Mouse (Mus musculus) kidney, adult 8-10 months (tissue): Measurements from ENCODE around the gene C1s1.
A peak's percentile ranks its signal among the peaks of the same experiment; 100 is the strongest.
"Not testable (repeated sequence)": the region's sequence is repeated elsewhere in the genome, so short reads cannot be mapped to it uniquely, and the experiment has no call there.

Source experiments
- DNase-seq, 2 experiments: peaks; one replicate each; pipeline ENCODE4 v3.0.0; 2022

Gene C1s1

DNA sequence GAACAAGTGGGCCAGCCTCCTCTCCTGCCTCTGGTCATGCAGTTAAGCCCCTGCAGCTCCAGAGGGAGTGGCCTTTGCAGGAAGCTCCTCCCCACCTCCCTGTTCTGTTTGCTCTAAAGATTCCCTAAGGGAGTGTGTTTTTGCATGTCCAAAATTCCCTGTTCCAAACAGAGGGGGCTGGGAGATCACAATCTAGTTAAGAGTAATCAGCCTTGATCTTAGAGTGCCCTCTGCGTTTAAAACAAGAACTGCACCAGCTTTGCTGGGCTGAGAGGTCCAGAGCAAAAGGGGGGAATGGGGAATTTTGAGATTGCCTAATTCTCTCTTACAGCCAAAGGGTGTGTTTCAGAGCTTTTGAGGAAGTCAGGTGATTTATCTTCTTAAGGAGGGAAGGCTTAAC lies at the start of gene C1s1:
Gene C1s1, minus strand, starts transcription at position 76 of the 400 bp plus-strand sequence.
- DNase-seq: peak; percentile 41 to 73

DNA sequence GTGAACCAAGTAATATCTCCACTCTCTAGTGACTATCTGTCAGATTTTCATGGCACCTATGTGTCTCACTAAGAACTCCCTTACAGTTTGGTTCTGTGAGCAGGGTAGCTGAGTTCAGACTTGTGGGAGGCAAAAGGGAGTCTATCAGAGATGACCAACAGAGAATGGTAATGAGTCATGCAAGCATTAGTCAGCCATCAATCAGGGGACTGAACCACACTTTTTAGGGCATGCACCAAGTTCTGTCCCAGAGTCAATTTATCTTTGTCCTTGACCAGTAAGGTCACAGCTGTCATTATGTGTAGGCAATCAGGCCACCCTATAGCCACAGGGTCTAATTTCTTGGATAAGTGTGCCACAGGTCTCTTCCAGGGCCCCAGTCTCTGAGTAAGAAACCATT lies 46.6 kb upstream of the C1s1 start:
- no peak for DNase-seq

DNA sequence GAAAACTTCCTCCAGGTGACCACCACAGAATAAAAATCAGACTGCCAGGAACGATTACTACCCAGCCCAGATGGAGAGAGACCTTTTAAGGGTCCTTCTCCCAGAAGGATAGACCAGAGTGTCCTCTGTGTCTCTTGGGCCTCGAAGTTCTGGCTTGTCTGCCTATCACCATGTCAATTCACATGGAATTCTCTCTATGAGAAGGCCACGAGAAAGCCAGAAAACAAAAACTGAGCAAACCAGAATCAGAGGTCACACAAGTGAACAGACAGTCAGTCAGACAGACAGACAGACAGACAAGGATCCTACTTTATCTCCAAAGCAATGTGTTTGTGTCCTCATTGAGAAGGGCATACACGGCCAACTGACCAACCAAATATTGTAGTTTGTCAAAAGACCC lies 44.1 kb upstream of the C1s1 start:
- no peak for DNase-seq

DNA sequence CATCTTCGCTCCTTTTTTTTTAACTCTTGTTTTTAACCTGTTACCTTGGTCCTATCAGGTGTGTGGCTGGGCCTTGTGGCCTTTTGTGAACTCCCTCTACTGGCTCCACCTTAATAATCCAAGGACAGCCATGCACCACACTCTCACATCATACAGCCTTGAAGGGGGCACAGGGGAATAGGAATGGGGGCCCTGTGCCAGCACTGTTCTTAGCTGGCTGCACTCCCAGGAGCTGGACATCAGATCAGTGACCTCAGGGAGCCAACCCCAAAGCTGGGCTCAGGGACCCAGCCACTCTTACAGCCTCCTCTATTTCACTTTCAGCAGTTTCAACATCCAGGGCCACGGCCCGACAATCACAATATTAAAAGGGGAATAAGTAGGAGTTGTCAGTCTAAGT lies 43.6 kb upstream of the C1s1 start:
- DNase-seq: no peak

DNA sequence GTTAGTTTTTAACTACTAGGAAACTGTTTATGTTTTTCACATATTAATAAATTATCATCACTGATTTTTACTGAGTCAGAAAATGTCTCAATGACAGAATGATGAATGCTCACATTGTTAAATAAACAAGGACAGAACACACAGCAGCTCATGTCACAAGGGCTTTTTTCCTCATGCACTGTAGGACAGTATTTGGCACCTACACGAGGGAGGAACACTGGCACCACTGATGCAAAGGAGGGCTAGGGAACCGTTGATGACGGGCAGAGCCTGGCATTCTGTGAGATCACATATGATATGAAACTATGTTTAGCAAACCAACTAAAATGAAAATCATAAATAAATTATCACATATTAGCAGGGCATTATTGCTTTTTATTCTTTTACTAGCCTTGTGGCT lies 42.8 kb upstream of the C1s1 start:
- DNase-seq: no peak

DNA sequence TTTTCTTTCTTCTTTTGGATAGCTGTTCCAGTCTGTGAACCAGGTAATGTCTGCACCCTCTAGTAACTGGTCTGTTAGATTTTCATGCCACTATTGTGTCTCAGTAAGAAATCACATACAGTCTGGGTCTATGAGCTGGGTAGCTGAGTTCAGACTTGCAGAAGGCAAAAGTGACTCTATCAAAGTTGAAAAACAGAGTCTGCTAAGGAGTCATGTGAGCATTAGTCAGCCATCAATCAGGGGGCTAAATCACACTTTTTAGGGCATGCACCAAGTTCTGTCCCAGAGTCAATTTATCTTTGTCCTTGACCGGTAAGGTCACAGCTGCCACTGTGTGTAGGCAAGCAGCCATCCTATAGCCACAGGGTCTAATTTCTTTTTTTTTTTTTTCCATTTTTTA lies 40.1 kb upstream of the C1s1 start:
- DNase-seq: no peak

DNA sequence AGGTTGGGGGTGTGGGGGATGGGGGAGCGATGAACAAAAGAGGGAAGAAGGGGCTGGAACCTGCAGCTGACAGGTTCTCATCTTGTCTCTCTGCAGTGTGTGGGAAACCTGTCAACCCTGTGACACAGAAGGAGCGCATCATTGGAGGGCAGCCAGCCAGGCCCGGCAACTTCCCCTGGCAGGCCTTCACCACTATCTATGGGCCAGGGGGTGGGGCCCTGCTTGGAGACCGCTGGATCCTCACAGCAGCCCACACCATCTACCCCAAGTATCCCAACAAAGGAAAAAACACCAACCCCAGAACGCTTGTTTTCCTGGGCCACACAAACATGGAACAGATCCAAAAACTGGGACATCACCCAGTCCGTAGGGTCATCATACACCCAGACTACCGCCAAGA lies 38.0 kb upstream of the C1s1 start:
- not testable (repeated sequence) for DNase-seq

DNA sequence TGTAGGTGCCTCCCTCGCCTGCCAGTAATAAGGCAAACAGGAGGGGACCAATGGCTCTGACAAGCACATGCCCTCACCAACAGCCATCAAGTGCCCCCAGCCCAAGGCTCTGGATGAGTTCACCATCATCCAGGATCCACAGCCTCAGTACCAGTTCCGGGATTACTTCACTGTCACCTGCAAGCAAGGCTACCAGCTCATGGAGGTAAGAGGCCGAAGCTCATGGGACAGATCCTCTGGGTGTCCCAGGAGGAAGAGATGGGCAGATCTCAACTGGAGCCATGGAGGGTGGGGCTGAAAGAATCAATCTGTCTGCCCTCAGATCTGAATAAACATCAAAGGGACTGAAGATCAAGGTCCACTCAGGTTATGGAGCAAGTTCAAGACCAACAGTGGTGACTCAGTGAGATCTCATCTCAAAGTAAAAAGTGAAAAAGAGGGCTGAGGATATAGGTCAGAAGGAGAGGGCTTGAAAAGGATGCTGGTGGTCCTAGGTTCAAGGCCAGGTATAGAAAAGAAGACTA lies 33.1 kb upstream of the C1s1 start:
- not testable (repeated sequence) for DNase-seq

DNA sequence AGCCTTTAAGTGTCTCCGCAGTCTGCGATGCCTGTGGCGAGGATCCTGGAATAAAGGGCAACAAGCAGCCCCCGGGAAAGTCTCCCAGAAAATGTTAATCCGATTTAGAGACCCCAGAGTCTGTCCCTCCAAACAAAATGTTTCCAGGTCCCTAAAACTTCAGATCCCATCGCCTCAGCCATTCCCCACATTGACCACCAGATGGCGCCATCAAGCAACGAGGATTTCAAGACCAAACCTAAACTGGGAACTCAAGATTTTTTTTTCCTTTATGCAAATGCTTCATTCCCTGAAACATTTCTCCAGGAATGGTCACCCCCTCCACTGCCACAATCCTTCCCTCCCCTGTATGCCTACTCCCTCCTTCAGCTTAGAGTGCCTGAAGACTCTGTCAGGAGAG lies 27.9 kb upstream of the C1s1 start, which contains the start of gene C1rb:
Gene C1rb, plus strand, starts transcription at position 269 of the 400 bp plus-strand sequence.
- peak; percentile 38 to 70 for DNase-seq

DNA sequence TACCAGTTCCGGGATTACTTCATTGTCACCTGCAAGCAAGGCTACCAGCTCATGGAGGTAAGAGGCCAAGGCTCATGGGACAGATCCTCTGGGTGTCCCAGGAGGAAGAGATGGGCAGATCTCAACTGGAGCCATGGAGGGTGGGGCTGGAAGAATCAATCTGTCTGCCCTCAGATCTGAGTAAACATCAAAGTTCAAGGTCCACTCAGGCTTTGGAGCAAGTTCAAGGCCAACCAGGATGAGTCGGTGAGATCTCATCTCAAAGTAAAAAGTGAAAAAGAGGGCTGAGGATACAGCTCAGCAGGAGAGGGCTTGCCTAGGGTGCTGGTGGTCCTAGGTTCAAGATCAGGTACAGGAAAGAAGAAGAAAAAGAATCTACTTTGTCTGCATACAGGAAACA lies 19.5 kb upstream of the C1s1 start:
- not testable (repeated sequence) for DNase-seq

DNA sequence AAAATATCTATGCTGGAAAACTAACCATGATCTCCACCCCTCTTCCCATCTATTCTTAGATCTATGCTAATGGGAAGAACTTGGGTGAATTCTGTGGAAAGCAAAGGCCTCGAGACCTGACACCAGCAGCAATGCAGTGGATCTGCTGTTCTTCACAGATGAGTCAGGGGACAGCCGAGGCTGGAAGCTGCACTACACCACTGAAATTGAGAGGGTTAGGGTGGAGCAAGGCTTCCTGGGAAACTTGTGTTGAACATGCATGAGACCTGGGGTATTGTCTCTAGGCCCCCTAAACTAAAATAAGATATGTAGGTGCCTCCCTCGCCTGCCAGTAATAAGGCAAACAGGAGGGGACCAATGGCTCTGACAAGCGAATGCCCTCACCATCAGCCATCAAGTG lies 19.0 kb upstream of the C1s1 start:
- DNase-seq: not testable (repeated sequence)

DNA sequence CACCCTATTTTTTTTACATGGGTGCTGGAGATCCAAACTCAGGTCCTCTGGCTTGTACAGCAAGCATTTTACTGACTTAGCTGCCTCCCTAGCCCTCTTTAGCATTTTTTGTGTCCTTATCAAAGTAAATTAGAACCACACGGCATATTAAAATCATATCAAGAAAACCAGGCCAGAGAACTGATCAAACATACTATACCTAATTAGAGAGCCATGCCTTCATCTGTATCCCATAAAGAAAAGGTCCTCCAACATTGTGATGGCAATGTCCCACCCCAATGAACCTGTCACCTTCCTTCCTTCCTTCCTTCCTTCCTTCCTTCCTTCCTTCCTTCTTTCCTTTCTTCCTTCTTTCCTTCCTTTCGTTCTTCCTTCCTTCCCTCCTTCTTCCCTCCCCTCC lies 13.8 kb upstream of the C1s1 start:
- not testable (repeated sequence) for DNase-seq

DNA sequence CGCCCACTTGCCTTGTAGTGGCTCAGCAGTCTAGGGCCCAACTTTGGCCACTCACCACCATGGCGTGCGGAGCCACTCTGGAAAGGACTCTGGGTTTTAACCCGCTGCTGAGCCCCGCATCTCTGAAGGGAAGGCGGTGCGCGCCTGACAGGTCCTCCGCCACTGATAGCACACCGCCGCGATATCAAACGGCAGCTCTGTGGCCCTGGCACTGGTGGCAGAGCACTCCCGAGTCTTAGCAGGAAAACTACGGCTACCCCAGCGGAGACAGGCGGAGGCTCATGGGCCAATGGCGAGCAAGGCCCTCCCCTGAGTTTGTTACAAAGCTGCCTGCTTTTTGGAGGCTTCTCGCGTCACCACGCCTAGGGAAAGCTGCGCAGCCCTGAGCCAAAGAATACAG lies 10.6 kb upstream of the C1s1 start:
- no peak for DNase-seq

DNA sequence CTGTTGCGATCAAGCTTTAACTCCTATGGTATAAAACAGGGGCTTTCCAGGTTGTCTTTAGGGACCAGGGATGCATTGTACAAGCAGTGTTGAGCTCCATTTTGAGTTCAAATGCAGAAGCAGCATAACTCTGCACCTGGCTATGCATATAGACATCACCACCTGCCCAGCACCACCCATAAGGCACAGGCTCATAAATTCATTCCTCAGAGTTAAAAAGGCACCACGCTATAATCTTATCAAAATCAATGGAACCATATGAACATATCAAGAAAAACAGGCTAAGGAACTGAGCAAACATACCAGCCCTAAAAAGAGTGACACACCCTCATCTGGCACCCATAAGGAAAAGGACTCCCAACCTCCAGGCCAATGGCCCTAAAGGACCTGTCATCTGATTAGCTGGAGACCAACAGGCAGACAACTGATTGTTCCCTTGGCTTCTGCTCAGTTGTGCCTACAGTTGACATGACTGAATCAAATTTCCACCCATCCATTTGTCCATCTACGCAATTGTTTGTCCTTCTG lies 6.9 kb upstream of the C1s1 start:
- DNase-seq: no peak

DNA sequence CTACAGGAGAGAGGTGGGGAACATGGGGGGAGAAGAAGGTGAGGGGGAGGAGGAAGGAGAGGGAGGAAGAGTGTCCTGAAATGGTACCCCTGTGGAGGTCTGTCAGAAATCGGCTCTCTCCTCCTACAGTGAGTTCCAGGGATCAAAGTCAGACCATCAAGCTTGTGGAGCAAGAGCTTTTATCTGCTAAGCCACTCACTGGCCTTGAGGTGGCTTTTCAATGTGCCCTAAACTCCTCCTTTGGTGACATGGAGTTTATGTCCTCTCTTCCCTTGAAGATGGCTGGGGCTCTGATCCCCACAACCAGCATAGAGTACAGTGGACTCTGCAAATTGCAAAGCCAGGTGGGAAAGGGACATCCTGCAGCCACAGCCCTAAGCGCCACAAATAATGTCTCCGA lies 5.8 kb upstream of the C1s1 start:
- not testable (repeated sequence) for DNase-seq

DNA sequence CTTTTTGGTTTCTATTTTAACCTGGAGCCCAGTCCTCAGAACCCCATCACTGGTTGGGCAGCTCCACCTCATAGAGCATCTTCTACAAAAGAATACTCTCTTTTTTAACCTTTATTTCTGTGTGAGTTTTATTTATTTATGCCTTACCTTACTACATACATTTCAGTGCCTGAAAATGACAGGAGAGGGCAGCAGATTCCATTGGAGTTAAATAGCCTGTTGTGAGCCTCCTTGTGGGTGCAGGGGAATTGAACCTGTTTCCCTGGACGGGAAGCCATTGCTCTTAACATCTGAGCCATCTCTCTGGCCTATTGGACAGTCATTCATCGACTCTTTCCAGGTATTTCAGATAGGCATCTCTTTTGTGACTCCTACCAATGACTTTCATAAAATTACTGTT lies 3.3 kb upstream of the C1s1 start:
- DNase-seq: no peak

DNA sequence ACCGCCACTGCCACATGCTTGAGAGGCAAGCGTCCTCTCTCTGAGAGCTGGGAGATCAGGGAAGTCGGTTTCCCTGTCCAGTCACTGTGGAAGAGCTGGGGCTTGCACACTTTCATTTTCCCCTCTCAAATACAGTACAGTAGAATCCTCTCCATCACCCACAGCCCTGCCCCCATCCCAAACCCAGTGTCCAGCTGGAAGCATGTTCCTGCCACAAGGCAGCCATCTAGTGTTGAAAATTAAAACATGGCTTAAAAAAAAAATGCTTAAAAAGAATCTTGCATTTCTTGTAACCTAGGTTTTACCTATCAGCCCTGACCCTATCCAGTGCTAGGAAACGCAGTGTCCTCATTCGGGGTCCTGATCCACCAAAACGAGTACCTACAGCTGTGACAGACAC lies 2.3 kb upstream of the C1s1 start:
- DNase-seq: peak in 1 of 2 experiments; percentile 25

DNA sequence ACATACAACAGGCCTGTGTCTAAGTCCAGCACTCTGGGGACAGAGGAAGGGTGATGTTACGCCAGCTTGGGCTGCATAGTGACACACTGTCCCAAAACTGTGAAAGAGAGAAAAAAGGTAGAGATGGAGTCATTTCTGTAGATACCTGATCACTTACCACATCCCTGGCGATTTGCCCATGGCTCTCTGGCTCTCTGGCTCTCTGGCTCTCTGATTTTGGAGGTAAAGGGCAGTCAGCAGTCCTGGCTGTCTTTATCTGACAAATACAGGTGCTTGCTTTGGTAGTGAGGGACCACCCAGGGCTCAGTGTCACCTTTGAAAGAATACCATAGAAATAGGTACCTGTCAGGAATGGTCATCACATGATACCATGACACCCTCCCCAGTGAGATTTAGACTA lies 983 bp downstream of the C1s1 start:
- DNase-seq: not testable (repeated sequence)

DNA sequence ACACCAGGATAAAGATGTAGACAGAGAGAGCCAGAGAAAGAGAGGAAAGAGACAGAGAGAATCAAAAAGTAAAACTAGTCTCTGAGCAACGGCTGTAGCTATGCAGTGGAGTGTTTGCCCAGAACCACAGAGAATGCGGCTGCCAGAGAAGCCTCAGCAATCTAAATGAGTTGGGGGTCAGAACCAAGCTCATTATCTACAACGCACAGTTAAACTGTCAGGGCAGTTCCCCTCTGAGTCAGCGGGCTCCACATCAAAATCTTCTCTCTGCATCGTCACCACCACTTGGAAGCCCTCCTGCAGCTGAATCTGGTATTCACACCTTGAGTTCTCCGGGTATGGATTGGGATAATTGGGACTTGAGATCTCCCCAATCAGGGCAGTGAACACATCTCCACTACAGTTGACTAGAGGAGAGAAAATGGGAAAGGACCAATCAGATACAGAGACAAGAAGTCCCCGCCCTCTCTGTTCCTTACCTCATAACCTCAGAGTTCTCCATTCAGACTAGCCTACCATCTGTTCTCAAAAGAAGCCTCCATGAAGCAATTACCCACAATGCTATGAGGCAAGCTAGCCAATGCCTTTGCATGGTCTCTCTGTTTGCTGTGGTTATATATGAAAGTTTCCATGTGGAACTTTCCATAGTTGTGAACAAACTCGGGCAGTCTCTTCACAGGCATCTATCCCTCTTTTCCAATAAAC lies 5.9 kb downstream of the C1s1 start:
- DNase-seq: not testable (repeated sequence)

DNA sequence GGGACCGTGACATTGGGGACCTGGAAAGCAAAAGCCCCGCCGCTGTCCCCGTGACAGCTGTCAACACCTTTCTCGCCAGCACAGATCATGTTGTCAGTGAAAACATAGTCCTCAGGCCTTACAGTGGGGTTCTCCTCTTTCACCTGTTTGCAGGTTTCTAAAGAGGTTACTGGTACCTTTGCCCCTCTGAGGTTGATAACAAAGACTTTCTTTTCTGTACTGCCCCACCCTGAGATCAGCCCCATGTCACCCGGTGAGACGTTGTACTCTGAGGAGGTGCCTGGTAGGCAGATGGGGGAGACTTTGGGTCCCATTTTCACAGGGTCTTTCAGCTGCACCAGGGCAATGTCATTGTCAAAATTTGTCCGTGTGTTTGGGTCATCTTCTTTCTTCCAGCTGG lies 11.1 kb downstream of the C1s1 start:
- DNase-seq: no peak

DNA sequence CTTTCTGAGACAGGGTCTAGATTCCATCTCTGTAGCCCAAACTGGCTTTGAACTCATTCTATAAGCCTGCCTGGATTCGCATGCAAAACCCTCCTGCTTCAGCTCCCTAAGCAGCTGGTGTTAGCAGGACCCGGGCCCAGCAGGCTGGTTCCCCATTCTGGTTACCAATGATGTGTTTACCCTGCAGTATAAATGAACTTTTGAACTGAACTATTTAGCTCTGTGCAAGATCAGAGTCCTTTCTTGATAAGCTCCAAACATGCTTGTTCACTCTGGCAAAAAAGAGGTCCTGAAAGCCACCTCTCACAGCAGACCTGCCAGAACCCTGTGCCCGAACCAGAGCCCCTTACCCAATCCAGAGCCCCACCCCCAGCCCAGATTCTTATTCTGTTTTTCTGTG lies 14.3 kb downstream of the C1s1 start:
- no peak for DNase-seq

DNA sequence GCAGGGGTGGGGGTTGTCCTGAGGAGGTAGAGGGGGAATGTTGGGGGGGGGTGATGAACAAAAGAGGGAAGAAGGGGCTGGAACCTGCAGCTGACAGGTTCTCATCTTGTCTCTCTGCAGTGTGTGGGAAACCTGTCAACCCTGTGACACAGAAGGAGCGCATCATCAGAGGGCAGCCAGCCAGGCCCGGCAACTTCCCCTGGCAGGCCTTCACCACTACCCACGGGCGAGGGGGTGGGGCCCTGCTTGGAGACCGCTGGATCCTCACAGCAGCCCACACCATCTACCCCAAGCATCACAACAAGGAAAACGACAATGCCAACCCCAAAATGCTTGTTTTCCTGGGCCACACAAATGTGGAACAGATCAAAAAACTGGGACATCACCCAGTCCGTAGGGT lies 20.1 kb downstream of the C1s1 start:
- not testable (repeated sequence) for DNase-seq

DNA sequence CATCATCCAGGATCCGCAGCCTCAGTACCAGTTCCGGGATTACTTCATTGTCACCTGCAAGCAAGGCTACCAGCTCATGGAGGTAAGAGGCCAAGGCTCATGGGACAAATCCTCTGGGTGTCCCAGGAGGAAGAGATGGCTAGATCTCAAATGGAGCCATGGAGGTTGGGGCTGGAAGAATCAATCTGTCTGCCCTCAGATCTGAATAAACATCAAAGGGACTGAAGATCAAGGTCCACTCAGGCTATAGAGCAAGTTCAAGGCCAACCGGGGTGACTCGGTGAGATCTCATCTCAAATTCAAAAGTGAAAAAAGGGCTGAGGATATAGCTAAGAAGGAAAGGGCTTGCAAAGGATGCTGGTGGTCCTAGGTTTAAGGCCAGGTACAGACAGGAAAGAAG lies 24.4 kb downstream of the C1s1 start:
- DNase-seq: not testable (repeated sequence)

DNA sequence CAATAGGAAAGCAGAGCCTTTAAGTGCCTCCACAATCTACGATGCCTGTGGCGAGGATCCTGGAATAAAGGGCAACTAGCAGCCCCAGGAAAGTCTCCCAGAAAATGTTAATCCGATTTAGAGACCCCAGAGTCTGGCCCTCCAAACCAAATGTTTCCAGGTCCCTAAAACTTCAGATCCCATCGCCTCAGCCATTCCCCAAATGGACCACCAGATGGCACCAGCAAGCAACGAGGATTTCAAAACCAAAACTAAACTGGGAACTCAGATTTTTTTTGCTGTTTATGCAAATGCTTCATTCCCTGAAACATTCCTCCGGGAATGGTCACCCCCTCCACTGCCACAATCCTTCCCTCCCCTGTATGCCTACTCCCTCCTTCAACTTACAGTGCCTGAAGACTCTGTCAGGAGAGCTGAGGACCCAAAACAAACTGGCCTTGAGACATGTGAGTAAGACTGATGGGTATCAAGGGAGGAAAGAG lies 29.8 kb downstream of the C1s1 start, which contains the start of gene C1ra:
Gene C1ra, plus strand, starts transcription at position 51 of the 482 bp plus-strand sequence.
- DNase-seq: peak; percentile 35 to 72
